Mouse (Mus musculus) lung, embryonic 15.5 days (tissue): ENCODE data around the gene Slc35c2. TPM values are rescaled to one million over a fixed set of nuclear protein-coding genes. Genes with fewer than 3 reads are reported as not detected.

Experiments
- ATAC-seq: fragments of 200-750 bp; cut with Nextera tagmentation; 2 replicates; pipeline ENCODE4 v1.8.0; 2017; ENCODE audit warnings: moderate number of reproducible peaks, borderline replicate concordance; ENCODE audit not compliant: low FRiP score, low TSS enrichment; ENCODE audit errors: extremely low read depth
- H3K27ac ChIP-seq: fragments of 300-500 bp; sonication (generic); 2 replicates; pipeline ENCODE4 v1.5.1; 2015; ENCODE audit warnings: moderate library complexity, mild to moderate bottlenecking, inconsistent platforms
- H3K27me3 ChIP-seq: fragments of 300-500 bp; sonication (generic); 2 replicates; pipeline ENCODE4 v1.6.1; 2015; ENCODE audit warnings: inconsistent platforms
- H3K36me3 ChIP-seq: fragments of 300-500 bp; sonication (generic); 2 replicates; pipeline ENCODE4 v1.6.1; 2015; ENCODE audit warnings: inconsistent platforms
- H3K4me1 ChIP-seq: fragments of 300-500 bp; sonication (generic); 2 replicates; pipeline ENCODE4 v1.6.1; 2015; ENCODE audit warnings: inconsistent platforms
- H3K4me2 ChIP-seq: fragments of 300-500 bp; sonication (generic); 2 replicates; pipeline ENCODE4 v1.6.1; 2015; ENCODE audit warnings: inconsistent platforms, mild to moderate bottlenecking, moderate library complexity
- H3K4me3 ChIP-seq: fragments of 300-500 bp; sonication (generic); 2 replicates; pipeline ENCODE4 v1.5.1; 2015; ENCODE audit warnings: mild to moderate bottlenecking, inconsistent platforms
- H3K9ac ChIP-seq: fragments of 300-500 bp; sonication (generic); 2 replicates; pipeline ENCODE4 v1.6.1; 2015; ENCODE audit warnings: inconsistent platforms
- H3K9me3 ChIP-seq: fragments of 300-500 bp; sonication (generic); 2 replicates; pipeline ENCODE4 v1.6.1; 2016; ENCODE audit warnings: inconsistent platforms
- WGBS: fragments of 180-500 bp; shearing (Covaris S2); methylation state at CpG from one replicate; pipeline ENCODE4 v1.1.7; 2015; 5-methylcytosine and 5-hydroxymethylcytosine counted together
- polyA plus RNA-seq: library from polyadenylated mRNA; unstranded; fragments of >200 nt; fragmentation: Nextera tagmentation; extraction: Ambion mirVana; gene quantifications from 2 replicates; pipeline ENCODE4 v1.2.1, GENCODE M21; 2015

Gene Slc35c2
- polyA plus RNA-seq, 1 experiment from 2014 or later: 48.7 TPM

DNA sequence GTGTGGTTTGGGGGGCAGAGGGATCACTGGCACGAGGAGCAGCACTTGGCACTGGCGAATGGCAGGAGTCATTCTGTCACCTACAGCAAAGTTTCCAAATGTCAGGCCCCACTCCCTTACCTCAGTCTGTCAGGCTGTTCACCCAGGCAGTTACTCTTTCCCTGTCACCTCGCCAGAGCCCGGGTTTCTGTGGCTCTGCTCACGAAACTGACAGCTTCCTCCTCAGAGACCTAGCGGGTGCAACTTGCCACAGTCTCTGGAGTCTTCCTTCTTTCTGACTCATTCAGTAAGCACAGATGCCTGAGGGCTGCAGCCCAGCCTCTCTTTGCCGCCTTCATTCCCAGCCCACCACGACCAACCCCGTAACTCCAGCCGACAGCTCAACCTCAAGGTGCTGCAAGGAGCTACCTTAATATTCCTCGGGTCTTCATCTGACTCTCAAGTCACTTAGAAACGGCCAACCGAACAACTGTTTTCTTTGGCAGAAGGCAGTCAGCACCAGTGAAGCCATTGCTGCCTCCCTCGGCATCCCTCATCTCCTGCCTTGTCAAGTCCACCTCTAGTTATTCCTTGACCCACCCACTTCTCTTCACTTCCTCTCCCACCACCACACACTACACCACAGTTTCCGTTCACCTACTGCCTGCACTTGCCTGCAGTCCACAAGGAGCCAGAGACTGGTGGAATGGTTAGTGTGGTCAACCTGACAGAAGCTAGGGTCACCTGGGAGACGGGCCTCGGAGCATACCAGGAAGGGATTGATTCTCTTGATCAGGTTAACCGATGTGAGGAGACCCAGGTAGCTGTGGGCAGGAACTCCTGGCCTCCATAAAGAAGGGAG lies 1.1 kb downstream of the Slc35c2 start:
- Histone ChIP-seq H3K4me1 (peaks cover 29% of the 10 kb centered on the region), H3K4me3 (peak overlapping the region; percentile 79), H3K9ac (peak overlapping the region; percentile 65), H3K4me2 (peak overlapping the region; percentile 89), H3K27ac (no peak overlapping the region), H3K36me3 (peaks cover 22% of the 10 kb centered on the region), H3K9me3 (no peaks in the 10 kb centered on the region), H3K27me3 (no peaks in the 10 kb centered on the region)
- 54% methylated on average over 18 of the region's 18 CpGs for WGBS
- ATAC-seq: no peak

GRCm38 (mm10) chr2:165285621-165286020 lies 2.0 kb downstream of the Slc35c2 start:
- no peak overlapping the region for H3K9ac ChIP-seq
- H3K27ac ChIP-seq: no peak overlapping the region
- ATAC-seq: no peak
- WGBS: 82% methylated on average over 8 of the region's 8 CpGs
- H3K4me3 ChIP-seq: no peak overlapping the region
- H3K9me3 ChIP-seq: no peaks in the 10 kb centered on the region
- no peak overlapping the region for H3K4me2 ChIP-seq
- no peaks in the 10 kb centered on the region for H3K27me3 ChIP-seq
- peaks cover 29% of the 10 kb centered on the region for H3K4me1 ChIP-seq
- peaks cover 14% of the 10 kb centered on the region for H3K36me3 ChIP-seq

DNA sequence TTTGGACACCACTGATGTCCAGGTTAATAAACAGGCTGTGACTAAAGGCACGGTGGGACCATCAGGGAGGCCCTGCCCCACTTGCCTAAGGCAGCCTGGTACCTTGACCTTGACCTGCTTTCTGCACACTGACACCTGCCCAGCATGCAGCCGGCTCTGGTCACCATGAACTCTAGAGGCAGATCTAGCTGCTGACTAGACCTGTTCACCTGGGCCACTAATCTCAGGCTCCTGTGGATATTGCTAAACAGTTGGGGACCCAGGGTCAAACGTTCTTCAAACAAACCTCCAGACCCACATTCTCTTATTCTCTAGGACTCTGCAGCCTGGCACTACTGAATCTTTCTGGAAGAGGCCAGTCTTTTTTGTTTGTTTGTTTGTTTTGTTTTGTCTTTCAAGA lies 2.6 kb downstream of the Slc35c2 start:
- H3K36me3 ChIP-seq: peaks cover 8% of the 10 kb centered on the region
- no peaks in the 10 kb centered on the region for H3K9me3 ChIP-seq
- no peak overlapping the region for H3K4me3 ChIP-seq
- H3K4me1 ChIP-seq: peaks cover 29% of the 10 kb centered on the region
- H3K9ac ChIP-seq: no peak overlapping the region
- no peak overlapping the region for H3K4me2 ChIP-seq
- WGBS: 73% methylated on average over 3 of the region's 3 CpGs
- ATAC-seq: no peak
- no peak overlapping the region for H3K27ac ChIP-seq
- no peaks in the 10 kb centered on the region for H3K27me3 ChIP-seq

DNA sequence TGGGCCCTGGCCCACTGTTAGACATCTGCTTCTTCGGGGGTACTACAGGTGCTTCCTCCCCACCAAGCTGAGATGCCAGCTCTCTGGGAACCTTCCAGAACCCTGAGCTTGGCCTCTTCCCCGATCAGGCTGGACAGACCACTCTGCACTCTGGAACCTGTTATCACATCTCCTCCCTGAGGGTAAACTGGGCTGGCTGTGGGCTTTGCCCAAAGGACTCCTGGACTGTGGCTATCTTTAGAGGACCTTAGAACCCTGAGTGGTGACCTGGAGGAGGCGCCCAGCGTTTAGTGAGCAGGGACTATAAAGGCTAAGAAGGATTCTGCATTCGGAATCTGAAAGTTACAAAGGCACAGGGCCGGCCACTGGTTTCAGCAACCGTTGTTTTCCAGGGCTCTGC lies 3.3 kb downstream of the Slc35c2 start:
- Histone ChIP-seq H3K4me1 (peaks cover 29% of the 10 kb centered on the region), H3K27me3 (no peaks in the 10 kb centered on the region), H3K4me3 (no peak overlapping the region), H3K27ac (no peak overlapping the region), H3K4me2 (no peak overlapping the region), H3K36me3 (peaks cover 2% of the 10 kb centered on the region; the same call in 1 of the 2 replicates), H3K9me3 (no peaks in the 10 kb centered on the region), H3K9ac (no peak overlapping the region)
- no peak for ATAC-seq
- WGBS: 89% methylated on average over 7 of the region's 7 CpGs

DNA sequence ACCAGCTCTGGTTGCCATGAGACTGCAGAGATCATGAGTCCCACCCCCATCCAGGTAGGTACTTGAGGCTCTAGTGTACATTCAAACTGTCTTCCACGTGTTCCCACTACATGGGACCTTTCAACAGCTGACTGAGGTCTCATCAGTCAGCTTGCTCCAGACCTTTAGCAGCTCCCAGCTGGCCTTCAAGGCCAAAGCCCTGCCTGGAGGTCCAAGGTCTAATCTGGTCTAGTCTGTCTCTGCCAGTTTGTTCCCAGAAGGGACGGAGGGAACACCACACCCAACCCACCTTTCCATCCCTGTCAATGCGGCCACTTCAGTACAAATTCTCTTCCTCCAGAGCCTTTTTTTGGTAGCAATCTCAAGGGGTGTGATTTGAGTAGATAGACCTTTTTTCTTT lies 4.0 kb downstream of the Slc35c2 start:
- H3K27me3 ChIP-seq: no peaks in the 10 kb centered on the region

GRCm38 (mm10) chr2:165281779-165282311 lies 5.8 kb downstream of the Slc35c2 start:
- Histone ChIP-seq H3K9ac (no peak overlapping the region), H3K9me3 (no peaks in the 10 kb centered on the region), H3K27me3 (no peaks in the 10 kb centered on the region), H3K4me3 (no peak overlapping the region), H3K4me1 (peaks cover 15% of the 10 kb centered on the region), H3K27ac (no peak overlapping the region), H3K4me2 (no peak overlapping the region), H3K36me3 (peaks cover 10% of the 10 kb centered on the region; the same call in 1 of the 2 replicates)
- 52% methylated on average over 4 of the region's 6 CpGs for WGBS
- ATAC-seq: 0 out of 2 replicates have a peak, but pooled peaks have one; percentile 25

More for the DNA sequence above, 4.0 kb downstream of the Slc35c2 start:
- H3K27ac ChIP-seq: no peak overlapping the region
- peaks cover 26% of the 10 kb centered on the region for H3K4me1 ChIP-seq
- H3K9ac ChIP-seq: no peak overlapping the region
- H3K4me3 ChIP-seq: no peak overlapping the region
- no peaks in the 10 kb centered on the region for H3K9me3 ChIP-seq
- no peak overlapping the region for H3K4me2 ChIP-seq
- H3K36me3 ChIP-seq: no peaks in the 10 kb centered on the region
- ATAC-seq: no peak
- 85% methylated on average over 3 of the region's 3 CpGs for WGBS

DNA sequence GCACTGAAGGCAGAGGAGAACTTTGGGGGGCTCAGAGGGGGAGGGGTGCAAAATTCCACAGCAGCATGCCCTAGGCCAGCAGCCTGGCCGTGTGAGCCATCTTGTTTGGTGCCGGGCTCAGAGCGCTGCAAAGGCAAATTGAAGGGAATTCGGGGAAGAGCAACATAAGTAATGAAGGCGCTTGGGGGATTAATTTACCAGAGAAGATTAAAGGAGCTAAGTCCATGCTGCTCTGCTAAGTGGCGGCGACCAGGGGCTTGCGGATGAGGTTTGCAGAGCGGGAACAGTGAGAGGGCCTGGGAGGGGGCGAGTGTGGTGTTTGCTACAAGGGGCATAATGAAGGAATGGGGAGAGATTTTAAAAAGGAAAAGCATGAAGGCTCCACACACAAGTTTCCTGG lies 8.3 kb downstream of the Slc35c2 start:
- H3K4me1 ChIP-seq: peaks cover 4% of the 10 kb centered on the region; the same call in 1 of the 2 replicates
- ATAC-seq: no peak
- peaks cover 14% of the 10 kb centered on the region; the same call in 1 of the 2 replicates for H3K36me3 ChIP-seq
- no peaks in the 10 kb centered on the region for H3K9me3 ChIP-seq
- no peak overlapping the region for H3K27ac ChIP-seq
- WGBS: 65% methylated on average over 10 of the region's 10 CpGs
- H3K4me2 ChIP-seq: no peak overlapping the region
- H3K9ac ChIP-seq: no peak overlapping the region
- H3K27me3 ChIP-seq: no peaks in the 10 kb centered on the region
- no peak overlapping the region for H3K4me3 ChIP-seq

DNA sequence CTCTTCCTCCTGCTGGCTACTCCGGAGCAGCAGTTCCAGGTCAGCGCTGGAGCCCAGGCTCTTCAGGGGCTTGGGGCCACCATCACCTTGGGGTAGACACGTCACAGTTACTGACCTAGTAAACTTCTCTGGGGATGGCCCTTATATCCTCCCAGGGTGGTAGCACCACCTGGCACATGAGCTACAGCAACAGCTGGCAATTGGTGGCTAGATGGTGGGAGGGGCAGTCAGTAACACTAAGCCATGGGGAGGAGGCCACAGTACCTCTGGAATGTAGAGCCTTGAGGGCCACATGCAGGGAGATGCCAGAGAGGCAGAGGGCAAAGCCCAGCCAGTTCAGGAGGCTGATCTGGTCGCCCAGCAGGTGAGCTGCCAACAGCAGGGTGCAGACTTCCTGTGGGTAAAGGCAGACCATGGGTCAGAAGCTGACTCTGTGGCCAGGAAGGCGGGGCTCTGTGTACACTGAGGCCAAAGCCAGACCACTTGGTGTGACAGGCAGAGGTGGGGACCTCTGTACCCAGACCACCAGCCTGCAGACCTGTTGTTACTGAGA lies 10.4 kb downstream of the Slc35c2 start:
- no peak overlapping the region for H3K9ac ChIP-seq
- ATAC-seq: no peak
- no peak overlapping the region for H3K27ac ChIP-seq
- H3K27me3 ChIP-seq: no peaks in the 10 kb centered on the region
- peaks cover 14% of the 10 kb centered on the region; the same call in 1 of the 2 replicates for H3K36me3 ChIP-seq
- peaks cover 4% of the 10 kb centered on the region; the same call in 1 of the 2 replicates for H3K4me1 ChIP-seq
- H3K4me3 ChIP-seq: no peak overlapping the region
- WGBS: 84% methylated on average over 5 of the region's 5 CpGs
- H3K4me2 ChIP-seq: no peak overlapping the region
- H3K9me3 ChIP-seq: no peaks in the 10 kb centered on the region

GRCm38 (mm10) chr2:165275824-165276223 lies 11.8 kb downstream of the Slc35c2 start:
- 24% methylated on average over 8 of the region's 8 CpGs for WGBS
- Histone ChIP-seq H3K4me1 (no peaks in the 10 kb centered on the region), H3K4me2 (no peak overlapping the region), H3K36me3 (peaks cover 14% of the 10 kb centered on the region; the same call in 1 of the 2 replicates), H3K27me3 (no peaks in the 10 kb centered on the region), H3K4me3 (no peak overlapping the region), H3K9me3 (no peaks in the 10 kb centered on the region), H3K9ac (no peak overlapping the region), H3K27ac (no peak overlapping the region)
- ATAC-seq: peak; percentile 34

DNA sequence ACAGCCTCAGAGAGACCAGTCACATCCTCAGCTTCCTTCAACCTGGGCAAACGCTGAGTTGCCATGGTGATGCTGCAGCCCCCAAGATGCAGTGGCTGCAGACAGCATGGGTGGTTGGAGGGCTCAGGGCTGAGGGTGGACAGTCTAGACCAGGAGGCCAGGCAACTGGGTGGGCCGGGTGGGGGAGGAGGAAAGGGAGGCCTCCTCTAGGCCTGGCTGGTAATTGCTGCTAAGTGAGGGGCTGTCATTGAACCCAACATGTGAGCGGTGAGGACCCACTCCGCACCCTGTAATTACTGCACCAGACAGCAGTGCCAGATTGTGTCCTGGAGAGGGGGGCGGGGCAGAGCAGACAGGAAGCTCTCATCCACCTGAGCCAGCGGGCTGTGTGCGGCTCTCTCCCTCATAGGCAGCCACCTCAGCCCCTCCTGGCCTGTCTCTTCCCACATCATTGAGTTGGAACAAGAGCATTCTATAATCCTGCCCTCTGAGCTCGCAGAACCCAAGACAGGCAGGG lies 12.5 kb downstream of the Slc35c2 start:
- no peaks in the 10 kb centered on the region for H3K27me3 ChIP-seq
- no peaks in the 10 kb centered on the region for H3K4me1 ChIP-seq
- H3K4me3 ChIP-seq: no peak overlapping the region
- H3K4me2 ChIP-seq: no peak overlapping the region
- H3K36me3 ChIP-seq: peaks cover 14% of the 10 kb centered on the region; the same call in 1 of the 2 replicates
- ATAC-seq: no peak
- no peak overlapping the region for H3K9ac ChIP-seq
- no peaks in the 10 kb centered on the region for H3K9me3 ChIP-seq
- H3K27ac ChIP-seq: no peak overlapping the region
- 54% methylated on average over 7 of the region's 8 CpGs for WGBS

GRCm38 (mm10) chr2:165273589-165273988 lies 14.1 kb downstream of the Slc35c2 start:
- no peaks in the 10 kb centered on the region for H3K9me3 ChIP-seq
- no peak for ATAC-seq
- H3K27me3 ChIP-seq: no peaks in the 10 kb centered on the region
- whole genome bisulfite sequencing: 45% methylated on average over 4 of the region's 4 CpGs
- H3K4me1 ChIP-seq: no peaks in the 10 kb centered on the region
- no peak overlapping the region for H3K4me2 ChIP-seq
- H3K4me3 ChIP-seq: no peak overlapping the region
- H3K27ac ChIP-seq: no peak overlapping the region
- H3K36me3 ChIP-seq: peaks cover 14% of the 10 kb centered on the region; the same call in 1 of the 2 replicates
- no peak overlapping the region for H3K9ac ChIP-seq

GRCm38 (mm10) chr2:165271326-165271725 lies 16.3 kb downstream of the Slc35c2 start:
- H3K36me3 ChIP-seq: no peaks in the 10 kb centered on the region
- H3K4me2 ChIP-seq: no peak overlapping the region
- H3K27ac ChIP-seq: no peak overlapping the region
- no peak overlapping the region for H3K4me3 ChIP-seq
- H3K4me1 ChIP-seq: no peaks in the 10 kb centered on the region
- no peak overlapping the region for H3K9ac ChIP-seq
- ATAC-seq: no peak
- no peaks in the 10 kb centered on the region for H3K9me3 ChIP-seq
- WGBS: 20% methylated on average over 8 of the region's 8 CpGs
- peaks cover 4% of the 10 kb centered on the region; the same call in 1 of the 2 replicates for H3K27me3 ChIP-seq
